Mouse (Mus musculus): ENCODE results near the gene 1700037H04Rik. TPM values are rescaled to one million over a fixed set of nuclear protein-coding genes. Genes with fewer than 3 reads are reported as not detected.

The 1700037H04Rik gene
- 10 to 100 TPM; 11.5 to 12.2 TPM for total RNA-seq (2021)

DNA sequence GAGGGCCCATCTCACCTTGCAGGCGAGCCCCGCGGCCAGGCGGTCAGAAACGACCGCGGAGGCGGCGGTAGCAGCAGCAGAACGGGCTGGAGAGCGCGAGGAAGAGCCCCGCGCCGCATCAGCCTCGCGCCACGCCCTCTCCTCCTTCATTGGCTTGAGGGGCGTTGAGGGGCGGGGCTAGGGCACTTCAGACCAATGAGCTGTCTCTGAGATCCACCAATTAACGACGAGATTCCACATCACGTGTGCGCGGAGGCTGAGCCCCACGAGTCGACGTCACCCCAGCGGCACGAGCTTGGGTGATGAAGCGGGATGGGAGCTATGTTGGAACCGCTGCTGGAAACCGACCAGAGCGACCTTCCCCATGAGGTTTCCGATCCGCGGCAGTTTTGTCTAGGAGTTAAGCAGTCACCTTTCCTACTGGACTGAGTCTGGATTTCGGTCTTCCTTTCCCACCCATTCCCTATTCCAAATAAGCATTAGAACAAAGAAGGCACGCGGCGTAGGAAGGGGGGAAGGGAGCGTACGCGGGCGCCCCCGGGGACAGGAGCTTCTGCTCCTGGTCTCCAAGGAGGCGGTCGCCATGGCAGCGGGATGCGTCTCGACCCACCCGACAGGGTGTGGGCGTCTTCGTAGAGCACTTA, at the start of gene 1700037H04Rik:
Gene 1700037H04Rik, minus strand, starts transcription at position 144 of the 644 bp plus-strand sequence.
- DNase-seq (ENCODE audit: low spot score) = peak; percentile 95
- intact Hi-C loops (cut with DNase I) = loop anchor here (2.0 to 5.0 kb wide), 2 partner anchors 65 to 198 kb away; no protein-coding TSS in a partner anchor

GRCm38 (mm10) chr2:131209125-131209795, 49.4 kb upstream of the 1700037H04Rik start:
- no peak for DNase-seq (ENCODE audit: low spot score)
- intact Hi-C loops (cut with DNase I) = loop anchor here (5.0 kb wide), 1 partner anchor 112 kb away; no protein-coding TSS in a partner anchor

DNA sequence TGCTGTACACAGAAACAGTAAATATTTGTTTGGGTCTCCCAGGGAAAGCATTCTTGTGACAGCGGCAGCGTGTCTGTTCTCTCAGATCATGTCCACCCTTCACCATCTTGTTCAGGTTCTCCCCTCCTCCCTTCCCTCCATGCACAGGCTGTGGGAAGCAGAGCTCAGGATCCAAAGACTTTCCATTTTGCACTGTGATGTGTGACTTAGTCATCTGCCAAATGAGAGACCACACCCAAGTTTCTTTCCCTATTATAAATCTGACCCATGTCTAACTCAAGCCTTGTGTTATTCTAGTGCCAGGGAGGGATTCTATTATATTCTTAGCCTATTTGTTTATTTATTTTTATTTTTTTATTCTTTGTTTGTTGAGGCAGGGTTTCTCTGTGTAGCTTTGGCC, 48.5 kb upstream of the 1700037H04Rik start:
- intact Hi-C loops (cut with DNase I) = loop anchor here (5.0 kb wide), 1 partner anchor 111 kb away; no protein-coding TSS in a partner anchor
- no peak for DNase-seq (ENCODE audit: low spot score)

GRCm38 (mm10) chr2:131206778-131207177, 46.9 kb upstream of the 1700037H04Rik start, which contains the start of gene Ap5s1:
Ap5s1 (plus strand) TSS chr2:131207078.
- no peak for DNase-seq (ENCODE audit: low spot score)
- intact Hi-C loops (cut with DNase I) = loop anchor here (5.0 kb wide), 1 partner anchor 109 kb away; no protein-coding TSS in a partner anchor

DNA sequence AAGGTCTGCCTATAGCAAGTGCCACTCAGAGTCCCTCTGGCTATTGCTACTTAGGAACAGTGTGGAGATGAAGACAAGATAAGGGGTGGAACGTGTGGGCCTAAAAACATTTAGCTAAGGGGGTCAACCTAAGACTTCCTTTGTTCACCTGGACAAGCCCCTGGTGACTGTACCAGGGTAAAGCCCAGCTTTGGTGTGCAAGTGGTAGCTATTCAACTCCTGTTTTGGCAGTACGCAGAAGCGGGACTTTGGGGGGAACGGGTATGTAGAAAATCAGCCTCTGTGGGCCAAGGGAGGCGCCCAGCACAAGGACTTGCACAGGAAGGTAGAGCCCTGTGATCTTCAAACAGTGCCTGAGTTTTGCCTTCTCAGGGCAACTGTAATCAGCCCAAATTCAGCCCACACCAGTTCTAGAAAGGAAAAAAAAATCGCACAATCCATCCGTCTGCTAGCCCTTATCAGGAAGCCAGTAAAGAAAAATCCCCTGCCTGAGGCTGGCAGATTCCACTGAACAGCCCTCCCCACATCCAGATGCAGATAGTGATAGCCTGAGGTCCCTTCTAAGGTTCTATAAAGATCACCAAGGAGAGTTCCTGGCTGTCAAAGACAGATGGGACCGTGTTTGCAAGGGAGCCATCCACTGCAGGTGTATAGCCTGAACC, 45.8 kb upstream of the 1700037H04Rik start:
- no peak for DNase-seq (ENCODE audit: low spot score)
- intact Hi-C loops (cut with DNase I) = loop anchor here (5.0 kb wide), 1 partner anchor 108 kb away; no protein-coding TSS in a partner anchor

DNA sequence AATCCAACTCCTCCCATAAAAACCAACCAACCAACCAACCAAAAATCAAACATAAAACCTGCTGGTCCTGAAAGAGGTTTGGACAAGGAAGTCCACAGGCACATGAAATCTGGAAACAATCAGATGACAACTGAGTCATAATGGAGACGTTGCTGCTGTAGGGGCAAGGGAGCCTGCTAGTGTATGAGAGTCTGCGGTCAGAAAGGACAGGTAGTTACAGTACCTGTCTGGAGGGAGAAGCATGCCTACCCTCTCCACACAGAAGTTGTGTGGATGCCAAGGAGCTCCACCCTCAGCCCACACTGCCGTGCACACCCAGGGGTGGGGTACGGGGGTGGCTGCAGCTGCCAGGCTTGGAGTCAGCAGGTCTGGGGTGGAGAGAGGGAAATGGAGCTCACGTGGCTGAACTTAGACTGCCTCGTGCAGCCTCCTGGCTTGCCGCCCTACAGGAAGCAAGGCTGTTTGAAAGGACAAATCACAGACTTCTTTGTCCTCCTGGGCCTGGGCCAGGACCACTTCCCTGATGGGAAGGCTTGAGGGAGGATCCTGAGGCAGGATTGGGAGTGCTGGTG, 44.6 kb upstream of the 1700037H04Rik start:
- intact Hi-C loops (cut with DNase I) = no loop called here
- DNase-seq (ENCODE audit: low spot score) = peak; percentile 98

- DNase-seq (ENCODE audit: low spot score) = no peak
- intact Hi-C loops (cut with DNase I) = loop anchor here (2.0 kb wide), 1 partner anchor 23 kb away; the partner anchor contains the start of gene Cenpb
Observed at GRCm38 (mm10) chr2:131203816-131204409, 44.0 kb upstream of the 1700037H04Rik start.

GRCm38 (mm10) chr2:131201262-131201661, 41.4 kb upstream of the 1700037H04Rik start:
- no peak for DNase-seq (ENCODE audit: low spot score)
- intact Hi-C loops (cut with DNase I) = no loop called here

DNA sequence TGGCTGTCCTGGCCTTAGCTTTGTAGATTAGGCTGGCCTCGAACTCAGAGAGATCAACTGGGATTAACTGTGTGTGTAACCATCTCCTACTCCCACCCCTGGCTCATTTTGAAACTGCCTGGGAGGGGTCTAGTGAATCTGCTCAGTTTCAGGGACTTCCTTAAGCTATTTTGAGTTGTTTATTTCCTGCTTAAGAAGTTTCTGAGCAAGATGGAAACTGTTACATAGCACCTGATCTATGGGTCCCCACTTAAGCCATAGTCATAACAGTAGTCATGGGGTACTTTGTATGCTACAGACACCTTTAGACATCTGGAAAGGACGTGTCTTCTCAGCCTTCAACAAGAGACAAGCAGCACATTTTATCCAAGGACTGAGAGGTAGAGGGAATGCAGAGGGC, 40.8 kb upstream of the 1700037H04Rik start:
- intact Hi-C loops (cut with DNase I) = no loop called here
- no peak for DNase-seq (ENCODE audit: low spot score)

DNA sequence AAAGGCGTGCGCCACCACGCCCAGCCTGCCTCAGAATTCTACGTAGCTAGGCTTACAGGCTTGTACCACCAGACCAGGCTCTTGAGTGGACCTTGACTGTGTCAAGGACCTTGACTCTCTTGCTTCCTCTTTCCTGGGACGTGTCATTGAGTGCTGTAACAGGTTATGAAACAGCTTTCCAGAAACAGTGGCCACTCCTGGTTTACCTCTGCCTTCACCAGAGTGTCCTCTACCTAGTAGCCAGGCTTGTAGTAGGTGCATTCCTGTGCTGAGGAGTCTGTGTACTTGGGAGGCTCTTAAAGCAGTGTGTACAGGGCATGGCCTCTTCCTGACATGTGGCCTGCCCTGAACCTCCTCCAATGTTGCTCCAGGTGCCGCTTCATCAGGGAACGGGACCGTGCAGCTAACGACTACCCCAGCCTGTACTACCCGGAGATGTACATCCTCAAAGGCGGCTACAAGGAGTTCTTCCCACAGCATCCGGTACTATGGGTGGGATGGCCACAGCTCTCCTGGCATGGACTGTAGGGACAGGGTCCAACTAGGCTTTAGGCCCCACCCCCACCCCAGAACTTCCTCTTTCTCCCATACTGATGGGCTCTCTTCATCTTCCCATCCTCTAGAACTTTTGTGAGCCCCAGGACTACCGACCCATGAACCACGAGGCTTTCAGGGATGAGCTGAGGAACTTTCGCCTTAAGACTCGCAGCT, 36.9 kb upstream of the 1700037H04Rik start:
- DNase-seq (ENCODE audit: low spot score) = no peak
- intact Hi-C loops (cut with DNase I) = no loop called here

DNA sequence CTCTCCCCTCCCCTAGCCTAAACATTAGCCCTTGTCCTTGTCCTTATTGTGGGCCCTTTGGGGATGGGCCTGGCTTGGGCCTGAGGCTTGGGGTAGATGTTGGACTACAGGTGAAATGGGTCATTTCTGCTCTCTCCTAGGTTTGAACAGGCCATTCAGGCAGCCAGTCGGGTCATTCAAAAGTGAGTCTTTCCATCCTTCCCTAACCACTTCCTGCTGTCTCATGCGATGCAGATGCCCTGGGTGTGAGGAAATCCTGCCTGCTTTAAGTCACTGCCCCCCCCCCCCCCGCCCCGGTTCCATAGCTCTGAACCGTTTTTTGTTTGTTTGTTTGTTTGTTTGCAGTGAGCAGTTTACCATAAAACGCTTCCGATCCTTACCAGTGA, 31.1 kb upstream of the 1700037H04Rik start:
- intact Hi-C loops (cut with DNase I) = loop anchor here (5.0 kb wide), 1 partner anchor 226 kb away; no protein-coding TSS in a partner anchor
- DNase-seq (ENCODE audit: low spot score) = no peak

DNA sequence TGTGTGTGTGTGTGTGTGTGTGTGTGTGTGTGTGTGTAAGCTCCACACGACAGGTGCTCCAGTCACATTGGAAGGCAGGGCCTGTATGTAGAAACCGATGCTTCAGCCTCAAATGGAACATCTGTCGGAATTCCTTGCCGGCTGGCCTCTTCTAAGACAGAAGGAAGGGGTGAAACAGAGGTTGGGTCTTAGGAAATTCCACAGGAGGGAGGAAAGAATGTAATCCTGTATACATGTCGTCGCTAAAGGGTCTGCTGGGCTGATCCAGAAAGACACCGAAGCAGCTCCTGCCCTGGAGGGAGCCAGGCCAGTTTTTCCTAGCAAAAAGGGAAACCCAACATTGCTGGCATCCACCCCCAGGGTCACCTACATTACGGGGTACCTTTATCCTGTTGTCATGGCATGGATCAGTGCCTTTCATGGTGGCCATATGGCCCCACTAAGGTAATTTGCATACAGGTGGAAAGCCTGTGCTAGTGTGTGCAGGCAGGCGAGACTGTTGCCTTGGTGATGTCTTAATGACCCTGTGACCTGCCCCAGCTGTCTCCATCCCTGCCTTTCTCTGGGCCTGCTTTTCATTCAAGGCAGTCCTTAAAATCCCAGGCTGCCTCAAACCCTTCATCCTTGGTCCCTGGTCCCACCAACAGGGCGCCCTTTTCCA, 30.6 kb upstream of the 1700037H04Rik start:
- intact Hi-C loops (cut with DNase I) = loop anchor here (5.0 kb wide), 1 partner anchor 227 kb away; no protein-coding TSS in a partner anchor
- DNase-seq (ENCODE audit: low spot score) = no peak

DNA sequence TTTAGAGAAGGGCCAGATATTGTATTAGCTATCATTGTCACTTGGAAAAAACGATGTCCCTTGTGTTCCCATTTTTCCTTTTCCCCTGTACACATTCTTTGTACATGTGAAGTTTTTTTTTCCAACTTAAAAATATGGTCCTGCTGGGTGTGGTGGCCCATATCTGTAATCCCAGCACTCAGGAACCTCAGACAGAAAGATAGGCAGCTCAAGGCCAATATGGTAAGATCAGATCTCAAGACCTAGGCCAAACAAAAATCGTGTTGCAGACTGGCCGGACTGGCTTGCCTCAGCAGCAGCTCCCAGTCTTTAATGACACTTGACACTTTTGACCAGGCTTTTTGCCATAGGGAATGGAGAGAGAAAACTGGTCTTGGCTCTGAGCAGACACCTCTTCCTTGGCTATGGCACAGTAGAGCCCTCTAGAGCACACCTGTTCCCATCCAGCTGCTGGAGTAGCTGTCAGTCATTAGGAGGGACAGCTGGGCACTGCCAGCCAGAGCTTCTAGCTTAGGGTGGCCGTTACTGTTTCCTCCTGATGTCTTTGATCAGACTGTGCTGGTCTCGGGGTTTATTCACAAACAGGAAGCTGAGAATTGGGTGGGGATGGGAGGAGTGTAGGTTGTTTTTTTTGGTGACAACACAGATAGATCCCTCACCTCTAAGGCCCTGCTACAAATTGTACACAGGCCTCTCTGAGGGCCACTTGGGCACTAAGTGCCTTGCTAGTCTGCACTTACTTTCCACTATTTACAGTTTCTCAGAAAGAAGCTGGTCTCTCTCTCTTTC, 29.8 kb upstream of the 1700037H04Rik start:
- intact Hi-C loops (cut with DNase I) = loop anchor here (5.0 to 10.0 kb wide), 2 partner anchors 228 to 325 kb away; no protein-coding TSS in a partner anchor
- no peak for DNase-seq (ENCODE audit: low spot score)

- intact Hi-C loops (cut with DNase I) = loop anchor here (10.0 kb wide), 1 partner anchor 326 kb away; no protein-coding TSS in a partner anchor
- DNase-seq (ENCODE audit: low spot score) = no peak
Observed at GRCm38 (mm10) chr2:131188311-131188710, 28.4 kb upstream of the 1700037H04Rik start.

DNA sequence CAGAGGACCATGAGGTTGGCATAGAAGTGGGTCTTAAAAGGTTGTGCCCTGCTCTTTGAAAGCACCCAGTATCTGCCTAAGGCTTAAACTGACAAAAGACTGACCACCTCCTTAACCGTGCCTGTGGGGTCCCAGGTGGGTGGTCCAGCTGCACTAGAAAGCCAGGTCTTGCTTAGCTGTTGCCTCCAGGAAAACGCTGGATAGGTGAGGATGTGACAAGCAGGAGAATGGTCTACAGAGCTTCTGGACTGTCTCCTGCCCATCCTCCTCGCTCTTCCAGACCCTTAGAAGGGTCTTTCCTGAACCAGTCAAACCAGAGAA, 27.7 kb upstream of the 1700037H04Rik start:
- intact Hi-C loops (cut with DNase I) = loop anchor here (10.0 kb wide), 1 partner anchor 327 kb away; no protein-coding TSS in a partner anchor
- DNase-seq (ENCODE audit: low spot score) = no peak

- intact Hi-C loops (cut with DNase I) = loop anchor here (10.0 kb wide), 1 partner anchor 328 kb away; no protein-coding TSS in a partner anchor
Observed at GRCm38 (mm10) chr2:131186771-131187601, 27.1 kb upstream of the 1700037H04Rik start, which contains the start of the genes Cdc25b and Spef1. Cdc25b (plus strand) TSS chr2:131186949. Spef1 (minus strand) TSS chr2:131187282.

DNA sequence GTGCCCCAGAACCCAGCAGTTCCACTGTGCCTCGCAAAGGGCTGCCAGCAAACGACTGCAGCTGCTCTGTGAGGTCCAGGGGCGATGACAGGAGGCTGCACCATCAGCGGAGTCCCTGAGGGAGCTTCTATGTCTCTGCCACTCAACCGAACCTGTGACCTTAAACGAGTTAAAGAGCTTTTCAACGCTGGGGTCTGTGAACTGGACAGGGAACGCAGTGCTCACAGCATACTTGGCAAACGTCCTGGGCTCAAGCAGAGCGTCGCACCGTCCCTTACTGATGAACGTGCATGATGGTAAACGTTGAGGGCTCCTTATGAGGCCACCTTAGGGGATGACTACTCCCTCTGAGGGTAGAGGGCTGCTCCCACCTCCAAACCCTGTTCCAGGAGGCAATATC, 26.5 kb upstream of the 1700037H04Rik start:
- intact Hi-C loops (cut with DNase I) = loop anchor here (10.0 kb wide), 1 partner anchor 328 kb away; no protein-coding TSS in a partner anchor
- no peak for DNase-seq (ENCODE audit: low spot score)

More at GRCm38 (mm10) chr2:131186771-131187601, 27.1 kb upstream of the 1700037H04Rik start, which contains the start of the genes Cdc25b and Spef1:
- peak; percentile 77 for DNase-seq (ENCODE audit: low spot score)
